In the genomic region with DNA sequence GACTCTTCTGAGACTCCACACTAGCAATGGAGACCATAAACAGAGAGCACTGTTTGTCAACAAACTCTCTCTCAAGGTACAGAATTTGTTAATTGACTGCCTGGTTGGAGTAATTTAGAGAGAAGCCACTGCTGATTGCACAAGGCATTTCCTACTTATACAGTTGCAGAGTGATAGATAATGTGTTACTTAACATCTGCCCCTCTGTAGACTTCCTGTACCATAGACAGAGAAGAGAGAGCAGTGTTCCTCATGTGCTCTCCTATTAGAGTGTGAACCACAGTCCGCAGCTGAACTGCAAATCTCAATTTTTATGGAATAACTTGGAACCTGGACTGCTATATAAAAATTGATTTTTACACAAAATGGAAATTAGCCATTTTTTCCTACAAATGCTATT, we compare ENCODE assay signal across 25 mouse cellular contexts.
"Had no signal": no experiment of that assay in that cellular context is flagged by ENCODE, and none has a peak within 500 bp of the region (broad histone marks: within the 10 kb centered on the region; RNA-seq: fewer than 3 reads in every experiment).

No protein-coding gene starts in this region.

- ATAC-seq: hindbrain, postnatal 0 days; intestine, embryonic 16.5 days had no signal

- H3K27ac ChIP-seq: gastrocnemius, adult 2 months; heart, embryonic 10.5 days; hindbrain, embryonic 10.5 days; hindbrain, embryonic 13.5 days; hindbrain, embryonic 15.5 days; hindbrain, postnatal 0 days; kidney, embryonic 15.5 days; kidney, postnatal 0 days; limb, embryonic 13.5 days; limb, embryonic 15.5 days had no signal

- H3K9ac ChIP-seq: heart, embryonic 12.5 days; hindbrain, embryonic 13.5 days; hindbrain, embryonic 15.5 days; kidney, embryonic 15.5 days; limb, embryonic 13.5 days; limb, embryonic 15.5 days had no signal

- H3K36me3 ChIP-seq: heart, embryonic 10.5 days; heart, embryonic 12.5 days; hindbrain, embryonic 10.5 days; hindbrain, embryonic 13.5 days; hindbrain, embryonic 15.5 days; kidney, embryonic 15.5 days; limb, embryonic 13.5 days; limb, embryonic 15.5 days had no signal

- H3K9me3 ChIP-seq: heart, embryonic 10.5 days; heart, embryonic 12.5 days; hindbrain, embryonic 10.5 days; hindbrain, embryonic 13.5 days; hindbrain, embryonic 15.5 days; kidney, embryonic 15.5 days; limb, embryonic 13.5 days; limb, embryonic 15.5 days had no signal

- H3K4me2 ChIP-seq: heart, embryonic 12.5 days; hindbrain, embryonic 13.5 days; hindbrain, embryonic 15.5 days; kidney, embryonic 15.5 days; limb, embryonic 13.5 days; limb, embryonic 15.5 days had no signal

- H3K27me3 ChIP-seq: heart, embryonic 12.5 days; hindbrain, embryonic 13.5 days; hindbrain, embryonic 15.5 days; kidney, embryonic 15.5 days; limb, embryonic 13.5 days; limb, embryonic 15.5 days had no signal

- H3K4me3 ChIP-seq: gastrocnemius, adult 2 months; heart, embryonic 10.5 days; heart, embryonic 12.5 days; hindbrain, embryonic 10.5 days; hindbrain, embryonic 13.5 days; hindbrain, embryonic 15.5 days; kidney, embryonic 15.5 days; limb, embryonic 13.5 days; limb, embryonic 15.5 days had no signal

- H3K4me1 ChIP-seq: heart, embryonic 10.5 days; heart, embryonic 12.5 days; hindbrain, embryonic 10.5 days; hindbrain, embryonic 15.5 days; kidney, embryonic 15.5 days; limb, embryonic 13.5 days; limb, embryonic 15.5 days had no signal

- DNase-seq: gastrocnemius, adult 2 months; gastrocnemius, postnatal 10 days; gastrocnemius, postnatal 25 days; heart, adult 18-20 months; heart, postnatal 10 days; heart, postnatal 4 days; kidney, adult 11 months; kidney, adult 2 months; kidney, adult 9 months; kidney, postnatal 14 days; kidney, postnatal 36 days; layer of hippocampus, adult 9-11 months; layer of hippocampus, postnatal 36 days; left cerebral cortex, postnatal 4 days had no signal
